Mouse (Mus musculus) frontal cortex, adult (tissue): ENCODE data around the gene Arid1a.
"Not testable (repeated sequence)": the region's sequence is repeated elsewhere in the genome, so short reads cannot be mapped to it uniquely, and the experiment has no call there.

Source experiments
- ATAC-seq: cut with Nextera tagmentation; 2 replicates; pipeline ENCODE4 v1.9.2; 2017; ENCODE audit warnings: mild to moderate bottlenecking, moderate library complexity, mixed read lengths; ENCODE audit not compliant: low TSS enrichment

The Arid1a gene

DNA sequence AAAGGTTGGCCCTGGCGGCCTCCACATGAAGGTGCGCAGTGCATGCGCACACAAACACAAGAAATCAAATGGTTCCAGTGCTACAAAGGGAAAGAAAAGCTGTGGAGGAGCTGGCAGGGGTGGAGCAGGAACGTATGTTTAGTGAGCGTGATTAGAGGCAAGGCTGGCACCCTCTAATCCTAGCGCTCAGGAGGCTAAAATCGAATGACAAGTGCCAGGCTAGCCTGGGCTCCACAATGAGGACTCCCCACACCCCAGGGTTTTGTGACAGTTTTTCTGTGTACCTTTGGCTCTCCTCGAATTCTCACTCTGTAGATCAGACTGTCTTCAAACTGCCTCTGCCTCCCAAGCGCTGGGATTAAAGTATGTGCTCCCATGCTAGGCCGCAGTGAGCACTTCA lies 103.8 kb downstream of the Arid1a start:
- no peak for ATAC-seq

DNA sequence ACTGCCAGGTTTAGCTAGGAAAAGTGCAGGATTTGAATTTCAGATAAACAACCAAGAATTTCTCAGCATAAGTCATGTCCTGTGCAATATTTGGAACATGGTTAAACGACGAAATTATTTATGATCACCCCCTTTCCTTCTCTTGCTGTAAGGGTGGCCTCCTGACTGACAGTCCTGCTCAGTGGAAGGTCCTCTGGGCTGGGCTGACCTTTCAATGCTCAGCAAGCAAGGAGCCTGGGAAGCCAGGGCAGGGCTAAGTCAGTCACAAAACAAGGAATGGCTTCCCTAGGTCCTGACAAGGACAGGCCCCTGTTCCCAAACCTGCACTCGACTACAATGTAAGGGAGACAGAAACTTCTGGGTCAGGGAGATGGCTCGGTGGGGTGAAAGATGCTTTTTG lies 104.6 kb downstream of the Arid1a start:
- ATAC-seq = no peak

DNA sequence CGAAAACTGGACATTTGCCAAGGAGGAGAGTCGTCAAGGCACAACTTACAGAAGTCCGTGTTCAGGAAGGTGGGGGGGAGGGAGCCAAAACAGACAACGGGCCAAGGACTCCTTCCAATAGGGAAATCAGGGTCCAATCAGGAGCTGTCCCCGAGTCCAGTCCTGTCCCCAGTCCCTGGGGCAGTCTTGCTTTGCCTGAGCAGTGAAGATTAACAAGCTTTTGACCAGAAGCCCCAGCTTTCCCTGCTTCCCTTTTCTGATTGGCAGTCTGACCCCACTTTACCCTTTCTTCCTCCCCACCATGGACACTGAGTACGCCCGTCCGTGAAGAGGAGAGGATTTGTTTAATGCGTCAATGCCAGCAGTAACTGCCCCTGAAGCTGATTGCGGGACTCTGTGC lies 105.1 kb downstream of the Arid1a start:
- ATAC-seq = no peak

DNA sequence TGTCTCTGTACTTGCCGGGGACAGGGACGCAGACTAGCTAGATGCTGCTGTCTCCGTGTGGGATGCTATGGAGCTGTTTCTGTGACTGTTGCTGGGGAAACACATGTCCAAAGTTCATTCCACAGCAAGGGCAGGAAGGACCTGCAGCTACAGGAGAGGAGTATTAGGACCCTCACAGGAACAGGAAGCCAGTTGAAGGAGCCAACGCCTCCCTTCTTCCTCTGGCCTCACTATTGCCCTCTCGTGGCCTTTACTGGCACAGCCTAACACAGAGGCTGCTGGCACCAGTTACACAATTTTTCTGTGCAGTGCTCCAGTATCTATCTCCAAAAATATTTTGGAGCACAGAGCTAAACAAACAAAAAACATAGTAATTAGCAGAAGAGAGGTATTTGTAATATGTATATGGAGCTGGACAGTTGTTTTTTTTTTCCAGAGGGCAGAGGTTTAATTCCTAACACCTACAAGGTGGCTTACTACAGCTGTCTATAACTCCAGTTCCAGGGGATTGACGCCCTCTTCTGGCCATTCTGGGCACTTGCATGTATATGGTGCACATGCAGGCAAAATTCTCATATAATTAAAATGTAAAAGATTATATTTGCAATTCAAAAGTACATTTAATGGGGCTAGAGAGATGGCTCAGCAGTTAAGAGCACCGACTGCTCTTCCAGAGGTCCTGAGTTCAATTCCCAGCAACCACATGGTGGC lies 106.4 kb downstream of the Arid1a start, which contains the start of gene Zdhhc18:
Zdhhc18 (minus strand) TSS at position 166 of the 711 bp plus-strand sequence.
- ATAC-seq = peak; percentile 84; the same call in 1 of the 2 replicates

DNA sequence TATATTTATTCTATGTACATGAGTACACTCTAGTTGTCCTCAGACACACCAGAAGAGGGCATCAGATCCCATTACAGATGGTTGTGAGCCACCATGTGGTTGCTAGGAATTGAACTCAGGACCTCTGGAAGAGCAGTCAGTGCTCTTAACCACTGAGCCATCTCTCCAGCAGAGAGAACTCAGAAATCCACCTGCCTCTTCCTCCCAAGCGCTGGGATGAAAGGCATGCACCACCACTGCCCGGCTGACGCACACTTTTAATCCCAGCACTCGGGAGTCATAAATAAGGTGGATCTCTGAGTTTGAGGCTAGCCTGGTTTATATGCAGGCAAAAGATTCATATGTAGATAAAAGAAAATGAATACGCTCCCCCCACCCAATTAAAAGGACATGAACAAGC lies 107.1 kb downstream of the Arid1a start:
- not testable (repeated sequence) for ATAC-seq

DNA sequence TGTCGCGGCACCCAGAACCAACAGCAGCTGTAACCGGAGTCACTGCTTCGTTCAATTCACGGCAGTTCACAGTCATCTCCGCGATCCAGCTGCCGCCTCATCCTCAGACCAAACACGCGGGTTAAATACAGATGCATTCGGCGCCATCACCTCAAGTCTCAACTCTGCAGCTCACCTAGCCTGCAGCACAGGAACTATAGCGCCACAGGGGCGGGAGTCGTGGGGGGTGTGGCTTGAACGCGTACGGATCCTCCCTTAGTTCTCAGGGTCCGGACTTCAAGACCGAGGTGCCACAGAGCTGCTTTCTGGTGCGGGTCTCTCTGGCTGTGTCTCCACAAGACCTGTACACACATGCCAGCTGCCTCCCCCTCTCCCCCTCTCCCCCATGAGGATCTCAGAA lies 110.9 kb downstream of the Arid1a start:
- ATAC-seq = no peak

DNA sequence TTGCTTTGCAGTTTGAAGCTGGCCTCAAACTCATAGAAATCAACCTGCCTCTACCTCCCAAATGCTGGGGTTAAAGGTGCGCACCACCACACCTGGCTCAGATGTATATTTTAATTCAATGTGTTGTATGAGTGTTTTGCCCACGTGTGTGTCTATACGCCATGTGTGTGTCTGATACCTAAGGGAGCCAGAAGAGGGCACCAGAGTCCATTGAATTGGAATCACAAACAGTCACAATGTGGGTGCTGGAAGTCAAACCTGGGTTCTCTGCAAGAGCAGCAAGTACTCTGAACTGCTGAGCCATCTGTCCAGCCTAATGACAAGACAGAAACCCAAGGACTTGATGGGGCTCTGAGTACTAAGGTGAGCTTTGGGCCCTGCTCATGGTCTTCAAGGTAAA lies 111.4 kb downstream of the Arid1a start:
- no peak for ATAC-seq

DNA sequence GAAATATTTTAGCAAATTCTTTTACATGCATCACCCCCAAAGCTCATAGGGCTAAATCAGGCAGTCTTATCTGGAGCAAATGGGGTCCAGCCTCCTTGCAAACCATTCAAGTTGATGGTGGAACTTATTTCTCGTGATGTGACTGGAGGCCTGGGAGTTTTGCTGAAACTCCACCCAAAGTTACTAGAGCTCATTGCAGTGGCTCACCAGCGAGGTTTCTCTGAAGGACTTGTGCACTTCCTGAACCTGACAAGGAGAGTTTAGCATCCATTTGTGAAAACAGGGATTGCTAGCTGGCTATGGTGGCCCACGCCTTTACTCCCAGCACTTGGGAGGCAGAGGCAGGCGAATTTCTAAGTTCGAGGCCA lies 122.5 kb downstream of the Arid1a start:
- no peak for ATAC-seq

DNA sequence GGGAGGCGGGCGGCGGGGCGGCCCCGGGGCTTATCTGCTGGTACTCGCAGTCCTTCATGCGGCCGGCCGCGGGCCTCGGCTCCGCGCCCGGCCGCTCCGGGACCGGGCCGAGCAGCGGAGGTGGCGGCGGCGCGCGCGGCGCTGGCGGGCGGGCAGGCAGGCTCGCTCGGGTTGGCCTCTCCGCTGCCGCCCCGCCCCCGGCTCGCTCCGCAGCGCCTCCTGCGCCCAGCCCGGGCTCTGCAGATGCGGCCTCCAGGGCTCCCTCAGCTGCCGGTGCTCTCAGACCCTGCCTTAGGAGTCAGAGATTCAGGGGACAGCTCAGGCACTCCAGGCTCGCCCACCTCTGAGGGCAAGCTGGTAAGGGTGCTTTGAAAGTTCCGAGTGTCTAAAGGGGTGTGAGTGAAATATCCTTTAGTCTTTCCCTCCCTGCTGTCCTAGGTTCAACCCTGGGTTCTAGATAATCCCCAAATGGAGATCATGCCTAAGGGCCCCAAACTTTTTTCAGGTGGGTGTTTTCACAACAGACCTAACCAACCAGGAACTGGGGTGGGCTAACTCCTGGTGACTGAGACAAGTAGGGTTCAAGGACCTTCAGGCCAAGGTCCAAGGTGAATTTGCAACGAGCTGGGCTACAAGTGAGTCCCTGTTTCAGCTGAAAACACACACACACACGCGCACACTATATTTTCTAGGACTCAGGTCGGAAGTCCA lies 123.1 kb downstream of the Arid1a start:
- ATAC-seq = peak; percentile 96

DNA sequence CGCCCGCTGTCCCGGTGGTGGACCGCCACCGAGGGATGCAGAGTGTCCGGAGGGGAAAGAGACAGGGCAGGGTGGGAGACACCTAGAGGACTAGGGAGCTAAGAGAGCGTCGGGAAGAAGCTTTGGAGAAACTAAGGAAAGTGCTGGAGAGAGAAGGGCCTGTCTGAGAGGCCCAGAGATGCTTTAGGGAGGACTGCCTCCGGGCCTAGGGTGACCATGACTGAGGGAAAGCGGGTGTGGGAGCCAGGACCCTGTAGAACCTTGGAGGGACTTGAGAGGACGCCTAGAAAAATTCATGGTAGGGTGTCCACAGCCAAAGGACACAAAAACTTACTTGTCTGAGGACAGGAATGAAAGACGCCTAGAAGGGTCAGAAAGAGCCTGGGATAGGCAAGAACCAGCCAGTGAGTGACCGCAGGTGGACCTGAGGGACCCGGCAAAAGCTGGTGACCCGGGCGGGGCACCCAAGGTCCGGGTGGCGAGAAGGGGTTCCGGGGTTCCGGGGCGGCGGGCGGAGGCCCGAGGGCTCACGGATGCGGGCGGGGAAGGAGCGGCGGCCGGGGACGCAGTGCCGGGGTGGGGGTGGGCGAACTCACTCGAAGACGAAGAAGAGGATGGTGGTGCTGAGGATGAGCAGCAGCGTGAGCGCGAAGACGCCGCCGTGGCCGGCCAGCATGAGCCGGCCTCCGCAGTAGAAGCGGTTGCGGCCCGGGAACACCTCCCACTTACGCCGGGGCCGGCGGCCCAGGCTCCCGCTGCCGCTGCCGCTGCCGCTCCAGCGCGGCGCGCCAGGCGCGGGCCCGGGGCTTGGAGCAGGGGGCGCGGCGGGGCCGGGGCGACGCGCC lies 123.9 kb downstream of the Arid1a start:
- peak; percentile 60 for ATAC-seq

DNA sequence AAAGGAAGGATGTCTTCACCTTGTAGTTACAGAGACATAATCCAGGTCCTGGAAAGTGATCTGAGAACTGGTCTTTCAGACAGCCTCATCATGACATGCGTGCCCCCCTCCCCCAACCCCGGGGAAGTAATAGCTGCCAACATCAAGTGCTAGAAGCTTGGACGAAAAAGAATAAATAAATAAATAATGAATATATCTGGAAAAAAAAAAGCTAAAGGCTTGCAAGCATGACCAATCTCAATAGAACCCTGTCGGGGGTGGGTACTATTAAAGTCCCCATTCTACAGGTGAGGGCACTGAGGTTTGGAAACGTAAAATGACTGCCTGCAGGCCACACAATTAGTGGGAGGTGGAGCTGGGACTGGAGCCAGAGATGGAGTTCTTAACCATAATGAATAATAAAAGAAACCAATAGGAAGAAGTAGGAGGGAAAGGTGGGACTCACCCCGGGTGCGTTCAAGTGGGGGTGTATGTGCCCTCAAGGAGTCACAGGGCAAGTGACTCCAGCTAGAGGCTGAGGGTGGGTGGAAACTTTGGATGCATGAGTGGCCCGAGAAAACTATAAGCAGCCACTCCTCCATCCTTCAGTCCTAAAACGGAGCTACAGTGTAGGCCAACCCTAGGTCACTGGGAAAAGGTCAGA lies 124.7 kb downstream of the Arid1a start:
- no peak for ATAC-seq

DNA sequence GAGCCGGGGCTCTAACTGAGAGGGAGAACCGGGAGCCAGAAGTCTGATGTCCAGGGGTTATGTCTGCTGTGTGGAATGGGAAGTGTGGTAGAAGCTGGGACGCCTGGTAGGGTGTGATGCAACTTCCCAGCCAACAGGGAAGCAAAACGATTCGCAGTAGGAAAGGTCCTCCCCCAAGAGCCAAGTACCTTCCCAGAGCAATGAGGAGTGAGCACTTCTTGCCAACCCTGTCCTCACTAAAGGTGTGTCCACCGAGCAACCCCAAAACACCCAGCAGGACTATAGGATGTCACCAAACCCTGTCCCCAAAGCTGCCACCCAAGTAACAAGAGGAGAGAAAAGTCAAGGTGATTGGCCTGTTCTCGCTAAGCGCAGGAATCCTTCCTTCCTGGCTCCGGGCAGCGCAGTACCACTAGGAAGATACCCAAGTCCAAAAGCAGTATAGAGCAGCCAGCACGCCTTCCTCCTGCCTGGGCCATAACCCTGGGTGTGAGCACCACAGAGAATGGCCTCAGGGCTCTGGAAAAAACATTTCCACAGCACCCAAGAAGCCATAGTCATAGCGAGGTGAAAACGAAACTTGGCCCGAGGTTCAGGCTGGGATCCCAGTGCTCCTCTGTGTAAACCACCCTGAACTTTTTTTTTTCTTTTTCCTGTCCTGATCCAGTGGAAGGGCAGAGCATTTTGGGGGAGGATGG lies 125.3 kb downstream of the Arid1a start:
- no peak for ATAC-seq

DNA sequence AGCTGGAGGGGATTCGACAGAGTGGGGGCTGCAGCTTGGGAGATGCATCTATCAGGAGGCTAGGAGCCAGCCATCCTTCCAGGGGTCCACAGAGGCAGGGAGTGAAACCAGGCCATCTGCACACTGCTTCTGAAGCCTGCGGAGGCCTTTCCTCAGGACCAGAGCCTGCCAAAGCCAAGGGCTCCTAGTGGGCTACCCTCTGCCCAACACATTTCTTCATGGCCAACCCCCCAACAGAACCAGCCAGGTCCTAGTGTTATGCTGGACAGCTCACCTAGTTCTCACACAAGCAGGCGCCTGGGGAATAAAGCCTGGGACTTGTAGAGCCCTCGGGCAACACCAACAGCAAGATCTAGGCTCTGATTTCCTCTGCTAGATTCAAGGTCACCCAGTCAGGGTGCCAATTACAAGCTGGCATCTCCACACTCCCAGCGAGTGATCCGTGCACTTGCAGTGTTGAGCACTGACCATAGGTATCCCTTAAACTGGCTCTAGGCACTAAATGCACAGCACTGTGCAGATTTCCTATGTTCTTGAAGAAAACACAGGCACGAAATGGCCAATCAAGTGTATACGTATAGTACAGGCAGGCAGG lies 126.1 kb downstream of the Arid1a start:
- no peak for ATAC-seq

DNA sequence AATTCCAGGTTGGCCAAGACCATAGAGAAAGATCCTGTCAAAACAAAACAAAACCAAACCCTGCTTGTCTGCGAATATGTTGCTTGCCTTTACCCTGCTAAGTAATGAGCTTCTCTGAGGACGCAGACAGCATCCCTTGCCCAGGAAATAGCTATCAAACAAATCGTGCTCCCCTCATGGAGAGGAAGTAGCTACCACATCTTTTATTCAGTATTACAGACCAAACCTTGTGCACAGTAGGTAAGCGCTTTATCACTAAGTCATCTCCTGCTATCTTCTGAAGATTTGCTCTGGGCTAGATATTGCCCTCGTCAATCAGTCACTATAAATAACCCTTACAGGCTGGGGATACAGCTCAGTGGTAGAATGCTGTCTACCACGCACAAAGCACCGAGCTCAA lies 127.4 kb downstream of the Arid1a start:
- ATAC-seq = no peak
